Mouse (Mus musculus): ENCODE data around the gene Olfr851.

The Olfr851 gene

GRCm38 (mm10) chr9:19492995-19493394 is at the start of gene Olfr851:
Olfr851 (plus strand) TSS chr9:19493295.
- no peak for DNase-seq

GRCm38 (mm10) chr9:19478148-19478547 is 14.9 kb upstream of the Olfr851 start, which contains the start of gene Olfr850:
Olfr850 (minus strand) TSS chr9:19478248.
- DNase-seq: no peak

DNA sequence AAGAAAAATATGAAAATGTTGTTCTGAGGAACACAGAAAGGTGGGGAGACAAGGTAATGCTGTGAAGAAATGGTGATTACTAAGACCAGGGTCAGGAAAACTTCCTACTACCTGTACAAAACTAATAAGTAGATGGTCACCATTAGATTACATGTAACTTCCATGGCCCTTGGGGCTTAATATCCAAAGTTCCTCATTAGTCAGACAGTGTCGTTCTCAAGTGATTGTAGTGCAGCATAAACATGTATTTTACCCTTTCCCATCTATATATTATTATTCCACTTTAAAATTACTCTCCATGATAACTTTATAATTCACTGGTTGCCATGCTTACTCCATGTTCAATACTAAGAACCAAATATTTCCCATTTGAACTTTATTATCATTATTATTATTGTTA is 47.9 kb downstream of the Olfr851 start, which contains the start of gene Olfr853:
Olfr853 (minus strand) TSS at position 101 of the 400 bp plus-strand sequence.
- no peak for DNase-seq
